Mouse (Mus musculus) forebrain, embryonic 16.5 days (tissue): ENCODE measurements around the gene Gpr88. TPM values are rescaled to one million over a fixed set of nuclear protein-coding genes. Genes with fewer than 3 reads are reported as not detected.

Experiments
- ATAC-seq: fragments of 200-750 bp; cut with Nextera tagmentation; 2 replicates; pipeline ENCODE4 v1.8.0; 2017; ENCODE audit warnings: mild to moderate bottlenecking, moderate library complexity
- H3K27ac ChIP-seq: fragments of 300-500 bp; sonication (generic); 2 replicates; pipeline ENCODE4 v1.5.1; 2014; ENCODE audit warnings: low read length, control low read depth
- H3K27me3 ChIP-seq: fragments of 300-500 bp; sonication (generic); replicated peaks from 2 replicates; pipeline ENCODE4 v1.6.1; 2014; ENCODE audit warnings: low read length; ENCODE audit not compliant: control insufficient read depth, insufficient read depth
- H3K36me3 ChIP-seq: fragments of 300-500 bp; sonication (generic); 2 replicates; pipeline ENCODE4 v1.6.1; 2014; ENCODE audit not compliant: control insufficient read depth, insufficient read depth
- H3K4me1 ChIP-seq: fragments of 300-500 bp; sonication (generic); replicated peaks from 2 replicates; pipeline ENCODE4 v1.6.1; 2014; ENCODE audit warnings: low read length; ENCODE audit not compliant: control insufficient read depth, insufficient read depth
- H3K4me2 ChIP-seq: fragments of 300-500 bp; sonication (generic); 2 replicates; pipeline ENCODE4 v1.6.1; 2014; ENCODE audit warnings: mild to moderate bottlenecking, low read length, control low read depth
- H3K4me3 ChIP-seq: fragments of 300-500 bp; sonication (generic); replicated peaks from 2 replicates; pipeline ENCODE4 v1.5.1; 2014; ENCODE audit warnings: mild to moderate bottlenecking, low read length, control low read depth
- H3K9ac ChIP-seq: fragments of 300-500 bp; sonication (generic); replicated peaks from 2 replicates; pipeline ENCODE4 v1.6.1; 2014; ENCODE audit warnings: low read depth, low read length, control low read depth
- H3K9me3 ChIP-seq: fragments of 300-500 bp; sonication (generic); 2 replicates; pipeline ENCODE4 v1.6.1; 2016; ENCODE audit warnings: low read length; ENCODE audit not compliant: control insufficient read depth
- WGBS: fragments of 180-500 bp; shearing (Covaris S2); extraction: QIAGEN DNeasy Blood & Tissue Kit; methylation state at CpG from one replicate; pipeline ENCODE4 v1.1.7; 2014; 5-methylcytosine and 5-hydroxymethylcytosine counted together
- polyA plus RNA-seq: library from polyadenylated mRNA; unstranded; fragments of >200 nt; fragmentation: Nextera tagmentation; extraction: Ambion mirVana; gene quantifications from 2 replicates; pipeline ENCODE4 v1.2.1, GENCODE M21; 2015

Gene Gpr88
- polyA plus RNA-seq, 1 experiment from 2014 or later = 17.1 TPM

GRCm38 (mm10) chr3:116252255-116253040, 855 bp downstream of the Gpr88 start:
- peak overlapping the region; percentile 82 for H3K27ac ChIP-seq
- H3K9ac ChIP-seq = peak overlapping the region; percentile 73
- no peaks in the 10 kb centered on the region for H3K36me3 ChIP-seq
- peak; percentile 55 for ATAC-seq
- no peaks in the 10 kb centered on the region for H3K9me3 ChIP-seq
- peak overlapping the region; percentile 66 for H3K4me3 ChIP-seq
- peaks cover 26% of the 10 kb centered on the region for H3K4me1 ChIP-seq
- H3K4me2 ChIP-seq = peak overlapping the region; percentile 98
- H3K27me3 ChIP-seq = peaks cover 19% of the 10 kb centered on the region
- WGBS = under 1% methylated on average over 48 of the region's 48 CpGs

GRCm38 (mm10) chr3:116251481-116252254, 1.6 kb downstream of the Gpr88 start:
- H3K9me3 ChIP-seq = no peaks in the 10 kb centered on the region
- peak overlapping the region; percentile 98 for H3K4me2 ChIP-seq
- peaks cover 19% of the 10 kb centered on the region for H3K27me3 ChIP-seq
- peak overlapping the region; percentile 82 for H3K27ac ChIP-seq
- H3K36me3 ChIP-seq = no peaks in the 10 kb centered on the region
- peak overlapping the region; percentile 73 for H3K9ac ChIP-seq
- H3K4me1 ChIP-seq = peaks cover 26% of the 10 kb centered on the region
- H3K4me3 ChIP-seq = peak overlapping the region; percentile 66
- WGBS = under 1% methylated on average over 84 of the region's 86 CpGs
- peak; percentile 54 for ATAC-seq

GRCm38 (mm10) chr3:116249026-116249425, 4.3 kb downstream of the Gpr88 start:
- no peak overlapping the region for H3K4me3 ChIP-seq
- H3K4me1 ChIP-seq = peaks cover 26% of the 10 kb centered on the region
- no peak overlapping the region for H3K9ac ChIP-seq
- no peak overlapping the region; the same call in 1 of the 2 replicates for H3K4me2 ChIP-seq
- no peaks in the 10 kb centered on the region for H3K9me3 ChIP-seq
- no peak for ATAC-seq
- H3K36me3 ChIP-seq = no peaks in the 10 kb centered on the region
- peaks cover 19% of the 10 kb centered on the region for H3K27me3 ChIP-seq
- H3K27ac ChIP-seq = no peak overlapping the region
- WGBS = 31% methylated on average over 2 of the region's 2 CpGs

GRCm38 (mm10) chr3:116244476-116244875, 8.8 kb downstream of the Gpr88 start:
- Histone ChIP-seq H3K9me3 (no peaks in the 10 kb centered on the region), H3K4me1 (no peaks in the 10 kb centered on the region), H3K4me3 (no peak overlapping the region), H3K36me3 (no peaks in the 10 kb centered on the region), H3K4me2 (no peak overlapping the region), H3K27me3 (no peaks in the 10 kb centered on the region), H3K27ac (no peak overlapping the region), H3K9ac (no peak overlapping the region)
- WGBS = 61% methylated on average over 6 of the region's 6 CpGs
- no peak for ATAC-seq

- Histone ChIP-seq H3K36me3 (no peaks in the 10 kb centered on the region), H3K27me3 (no peaks in the 10 kb centered on the region), H3K9me3 (no peaks in the 10 kb centered on the region), H3K4me1 (no peaks in the 10 kb centered on the region), H3K4me3 (no peak overlapping the region), H3K9ac (no peak overlapping the region), H3K27ac (no peak overlapping the region), H3K4me2 (no peak overlapping the region)
- WGBS = 65% methylated on average over 9 of the region's 9 CpGs
- ATAC-seq = no peak
Measured at GRCm38 (mm10) chr3:116242685-116243084, 10.6 kb downstream of the Gpr88 start.

- Histone ChIP-seq H3K27me3 (no peaks in the 10 kb centered on the region), H3K4me3 (no peak overlapping the region), H3K9me3 (no peaks in the 10 kb centered on the region), H3K36me3 (no peaks in the 10 kb centered on the region), H3K4me2 (no peak overlapping the region), H3K4me1 (no peaks in the 10 kb centered on the region), H3K9ac (no peak overlapping the region), H3K27ac (no peak overlapping the region)
- 89% methylated on average over 5 of the region's 5 CpGs for WGBS
- ATAC-seq = no peak
Measured at GRCm38 (mm10) chr3:116237527-116237926, 15.8 kb downstream of the Gpr88 start.

GRCm38 (mm10) chr3:116236856-116237255, 16.4 kb downstream of the Gpr88 start:
- Histone ChIP-seq H3K4me1 (no peaks in the 10 kb centered on the region), H3K9ac (no peak overlapping the region), H3K4me2 (no peak overlapping the region), H3K36me3 (no peaks in the 10 kb centered on the region), H3K27me3 (no peaks in the 10 kb centered on the region), H3K4me3 (no peak overlapping the region), H3K27ac (no peak overlapping the region), H3K9me3 (no peaks in the 10 kb centered on the region)
- no peak for ATAC-seq
- WGBS = 79% methylated on average over 4 of the region's 4 CpGs

- H3K4me3 ChIP-seq = no peak overlapping the region
- H3K27me3 ChIP-seq = no peaks in the 10 kb centered on the region
- no peak overlapping the region for H3K27ac ChIP-seq
- no peaks in the 10 kb centered on the region for H3K36me3 ChIP-seq
- 88% methylated on average over 3 of the region's 3 CpGs for WGBS
- H3K9ac ChIP-seq = no peak overlapping the region
- no peak for ATAC-seq
- H3K4me1 ChIP-seq = peaks cover 1% of the 10 kb centered on the region; the same call in 1 of the 2 replicates
- no peak overlapping the region for H3K4me2 ChIP-seq
- no peaks in the 10 kb centered on the region for H3K9me3 ChIP-seq
Measured at GRCm38 (mm10) chr3:116233515-116233914, 19.8 kb downstream of the Gpr88 start.

- Histone ChIP-seq H3K27me3 (no peaks in the 10 kb centered on the region), H3K27ac (no peak overlapping the region), H3K4me3 (no peak overlapping the region), H3K4me1 (peaks cover 3% of the 10 kb centered on the region; the same call in 1 of the 2 replicates), H3K4me2 (no peak overlapping the region), H3K9ac (no peak overlapping the region), H3K9me3 (no peaks in the 10 kb centered on the region), H3K36me3 (no peaks in the 10 kb centered on the region)
- ATAC-seq = no peak
- 88% methylated on average over 5 of the region's 5 CpGs for WGBS
Measured at GRCm38 (mm10) chr3:116232763-116233162, 20.5 kb downstream of the Gpr88 start.
